Mouse (Mus musculus) left cerebral cortex, postnatal 36 days (tissue): ENCODE measurements at regions not wholly inside any gene's neighbourhood (a gene's known extent, or its start where the extent isn't known, plus 50 kb on each side); places are given as distances from the start of the nearest gene placed in this dataset.

Source experiments
- DNase-seq, 2 experiments: peaks; one replicate each; pipeline ENCODE4 v3.0.0; 2021 to 2022; ENCODE audit warnings: low spot score in 2 of 2, mixed read lengths in 1 of 2
- intact Hi-C: fragments of 180-260 bp; cut with DNase I; formaldehyde crosslinking; loops from one replicate; pipeline ENCODE4 v1.15.1; 2025

GRCm38 (mm10) chr13:80188734-80189133, 694.5 kb upstream of the Arrdc3 start:
- intact Hi-C loops, result no loop called here
- DNase-seq, result no peak

- intact Hi-C loops, result no loop called here
- DNase-seq, result no peak
These were observed 688.0 kb upstream of the Arrdc3 start for GRCm38 (mm10) chr13:80195065-80195605.

GRCm38 (mm10) chr13:80224110-80224509, 659.1 kb upstream of the Arrdc3 start:
- DNase-seq, result no peak
- intact Hi-C loops, result no loop called here

- no peak for DNase-seq
- intact Hi-C loops, result no loop called here
These were observed 651.8 kb upstream of the Arrdc3 start for GRCm38 (mm10) chr13:80231381-80231780.

- intact Hi-C loops, result no loop called here
- no peak for DNase-seq
These were observed 647.7 kb upstream of the Arrdc3 start for GRCm38 (mm10) chr13:80235254-80236032.

GRCm38 (mm10) chr13:80262826-80263225, 620.4 kb upstream of the Arrdc3 start:
- DNase-seq, result no peak
- intact Hi-C loops, result no loop called here

GRCm38 (mm10) chr13:80267131-80267530, 616.1 kb upstream of the Arrdc3 start:
- intact Hi-C loops, result no loop called here
- DNase-seq, result no peak

GRCm38 (mm10) chr13:80273976-80274375, 609.2 kb upstream of the Arrdc3 start:
- intact Hi-C loops, result no loop called here
- no peak for DNase-seq

GRCm38 (mm10) chr13:80291744-80292515, 591.3 kb upstream of the Arrdc3 start:
- intact Hi-C loops, result no loop called here
- no peak for DNase-seq

GRCm38 (mm10) chr13:80295723-80296122, 587.5 kb upstream of the Arrdc3 start:
- no peak for DNase-seq
- intact Hi-C loops, result no loop called here

GRCm38 (mm10) chr13:80334073-80334704, 549.0 kb upstream of the Arrdc3 start:
- intact Hi-C loops, result no loop called here

GRCm38 (mm10) chr13:80334865-80335655, 548.1 kb upstream of the Arrdc3 start:
- intact Hi-C loops, result no loop called here
- DNase-seq, result no peak

More at GRCm38 (mm10) chr13:80334073-80334704, 549.0 kb upstream of the Arrdc3 start:
- DNase-seq, result no peak

GRCm38 (mm10) chr13:80346980-80347649, 536.1 kb upstream of the Arrdc3 start:
- DNase-seq, result no peak
- intact Hi-C loops, result no loop called here

- intact Hi-C loops, result no loop called here
- no peak for DNase-seq
These were observed 517.2 kb upstream of the Arrdc3 start for GRCm38 (mm10) chr13:80365964-80366363.

- intact Hi-C loops, result no loop called here
- DNase-seq, result no peak
These were observed 512.7 kb upstream of the Arrdc3 start for GRCm38 (mm10) chr13:80370491-80370890.

GRCm38 (mm10) chr13:80381280-80381965, 501.8 kb upstream of the Arrdc3 start:
- intact Hi-C loops, result no loop called here
- DNase-seq, result no peak

- intact Hi-C loops, result no loop called here
- no peak for DNase-seq
These were observed 501.1 kb upstream of the Arrdc3 start for GRCm38 (mm10) chr13:80381966-80382666.

- intact Hi-C loops, result no loop called here
These were observed 474.3 kb upstream of the Arrdc3 start for GRCm38 (mm10) chr13:80408928-80409327.

More at GRCm38 (mm10) chr13:80408928-80409327, 474.3 kb upstream of the Arrdc3 start:
- no peak for DNase-seq
